Mouse (Mus musculus): Measurements from ENCODE around the gene Clasp2.
A peak's percentile ranks its signal among the peaks of the same experiment; 100 is the strongest.

Gene Clasp2

GRCm38 (mm10) chr9:113932100-113932470 lies 190.8 kb downstream of the Clasp2 start:
- Histone ChIP-seq H3K4me1 (replicated peaks; ENCODE audit: low read depth, low read length) (peaks cover 58% of the 10 kb centered on the region), H3K27me3 (ENCODE audit: insufficient read depth, low read length) (0 out of 2 replicates have a peak, but pooled peaks cover 5% of the 10 kb centered on the region), H3K36me3 (ENCODE audit: insufficient read depth, low read length) (peaks cover 9% of the 10 kb centered on the region; the same call in 1 of the 2 replicates), H3K4me3 (replicated peaks; ENCODE audit: low read length) (peak overlapping the region; percentile 93), H3K9me3 (ENCODE audit: low read length) (no peaks in the 10 kb centered on the region)
- TF ChIP-seq NANOG (IDR thresholded peaks at IDR 0.05; ENCODE audit: borderline replicate concordance, low read length) (no peak), CTCF (conservative IDR thresholded peaks at IDR 0.05; ENCODE audit: low read length) (no peak), POU5F1 (IDR thresholded peaks at IDR 0.05; ENCODE audit: borderline replicate concordance, low read length) (no peak)

GRCm38 (mm10) chr9:113932501-113932900 lies 191.2 kb downstream of the Clasp2 start:
- Histone ChIP-seq H3K4me3 (replicated peaks; ENCODE audit: low read length) (peak overlapping the region; percentile 93), H3K4me1 (replicated peaks; ENCODE audit: low read depth, low read length) (peaks cover 61% of the 10 kb centered on the region), H3K27me3 (ENCODE audit: insufficient read depth, low read length) (0 out of 2 replicates have a peak, but pooled peaks cover 1% of the 10 kb centered on the region), H3K36me3 (ENCODE audit: insufficient read depth, low read length) (peaks cover 9% of the 10 kb centered on the region; the same call in 1 of the 2 replicates), H3K9me3 (ENCODE audit: low read length) (no peaks in the 10 kb centered on the region)
- TF ChIP-seq NANOG (IDR thresholded peaks at IDR 0.05; ENCODE audit: borderline replicate concordance, low read length), result no peak
- no peak for TF ChIP-seq CTCF (conservative IDR thresholded peaks at IDR 0.05; ENCODE audit: low read length)
- no peak for TF ChIP-seq POU5F1 (IDR thresholded peaks at IDR 0.05; ENCODE audit: borderline replicate concordance, low read length)

- H3K4me3 ChIP-seq (replicated peaks; ENCODE audit: low read length), result no peak overlapping the region
- no peak for TF ChIP-seq POU5F1 (IDR thresholded peaks at IDR 0.05; ENCODE audit: borderline replicate concordance, low read length)
- no peak for TF ChIP-seq NANOG (IDR thresholded peaks at IDR 0.05; ENCODE audit: borderline replicate concordance, low read length)
- TF ChIP-seq CTCF (conservative IDR thresholded peaks at IDR 0.05; ENCODE audit: low read length), result no peak
- peaks cover 79% of the 10 kb centered on the region for H3K4me1 ChIP-seq (replicated peaks; ENCODE audit: low read depth, low read length)
- H3K9me3 ChIP-seq (ENCODE audit: low read length), result no peaks in the 10 kb centered on the region
- no peaks in the 10 kb centered on the region for H3K27me3 ChIP-seq (ENCODE audit: insufficient read depth, low read length)
- peaks cover 27% of the 10 kb centered on the region for H3K36me3 ChIP-seq (ENCODE audit: insufficient read depth, low read length)
These were observed 194.4 kb downstream of the Clasp2 start for GRCm38 (mm10) chr9:113935638-113936037.

GRCm38 (mm10) chr9:113939063-113939850 lies 198.0 kb downstream of the Clasp2 start:
- no peaks in the 10 kb centered on the region for H3K27me3 ChIP-seq (ENCODE audit: insufficient read depth, low read length)
- no peaks in the 10 kb centered on the region for H3K9me3 ChIP-seq (ENCODE audit: low read length)
- H3K4me1 ChIP-seq (replicated peaks; ENCODE audit: low read depth, low read length), result peaks cover 85% of the 10 kb centered on the region
- TF ChIP-seq CTCF (conservative IDR thresholded peaks at IDR 0.05; ENCODE audit: low read length) (no peak), POU5F1 (IDR thresholded peaks at IDR 0.05; ENCODE audit: borderline replicate concordance, low read length) (no peak), NANOG (IDR thresholded peaks at IDR 0.05; ENCODE audit: borderline replicate concordance, low read length) (no peak)
- no peak overlapping the region for H3K4me3 ChIP-seq (replicated peaks; ENCODE audit: low read length)
- peaks cover 29% of the 10 kb centered on the region for H3K36me3 ChIP-seq (ENCODE audit: insufficient read depth, low read length)

- peaks cover 47% of the 10 kb centered on the region for H3K36me3 ChIP-seq (ENCODE audit: insufficient read depth, low read length)
- TF ChIP-seq CTCF (conservative IDR thresholded peaks at IDR 0.05; ENCODE audit: low read length) (no peak), NANOG (IDR thresholded peaks at IDR 0.05; ENCODE audit: borderline replicate concordance, low read length) (no peak), POU5F1 (IDR thresholded peaks at IDR 0.05; ENCODE audit: borderline replicate concordance, low read length) (no peak)
- H3K4me1 ChIP-seq (replicated peaks; ENCODE audit: low read depth, low read length), result peaks cover 72% of the 10 kb centered on the region
- H3K9me3 ChIP-seq (ENCODE audit: low read length), result no peaks in the 10 kb centered on the region
- no peaks in the 10 kb centered on the region for H3K27me3 ChIP-seq (ENCODE audit: insufficient read depth, low read length)
- no peak overlapping the region for H3K4me3 ChIP-seq (replicated peaks; ENCODE audit: low read length)
These were observed 200.0 kb downstream of the Clasp2 start for GRCm38 (mm10) chr9:113941103-113941805.

GRCm38 (mm10) chr9:113943372-113943771 lies 202.1 kb downstream of the Clasp2 start:
- peaks cover 53% of the 10 kb centered on the region for H3K36me3 ChIP-seq (ENCODE audit: insufficient read depth, low read length)
- peaks cover 69% of the 10 kb centered on the region for H3K4me1 ChIP-seq (replicated peaks; ENCODE audit: low read depth, low read length)
- TF ChIP-seq NANOG (IDR thresholded peaks at IDR 0.05; ENCODE audit: borderline replicate concordance, low read length), result no peak
- no peak overlapping the region for H3K4me3 ChIP-seq (replicated peaks; ENCODE audit: low read length)
- H3K9me3 ChIP-seq (ENCODE audit: low read length), result no peaks in the 10 kb centered on the region
- no peaks in the 10 kb centered on the region for H3K27me3 ChIP-seq (ENCODE audit: insufficient read depth, low read length)

GRCm38 (mm10) chr9:113947216-113947615 lies 205.9 kb downstream of the Clasp2 start:
- Histone ChIP-seq H3K36me3 (ENCODE audit: insufficient read depth, low read length) (peaks cover 78% of the 10 kb centered on the region), H3K27me3 (ENCODE audit: insufficient read depth, low read length) (no peaks in the 10 kb centered on the region), H3K4me3 (replicated peaks; ENCODE audit: low read length) (no peak overlapping the region), H3K9me3 (ENCODE audit: low read length) (no peaks in the 10 kb centered on the region), H3K4me1 (replicated peaks; ENCODE audit: low read depth, low read length) (peaks cover 35% of the 10 kb centered on the region)
- TF ChIP-seq NANOG (IDR thresholded peaks at IDR 0.05; ENCODE audit: borderline replicate concordance, low read length) (peak; percentile 6; the same call in 1 of the 2 replicates), CTCF (conservative IDR thresholded peaks at IDR 0.05; ENCODE audit: low read length) (no peak), POU5F1 (IDR thresholded peaks at IDR 0.05; ENCODE audit: borderline replicate concordance, low read length) (no peak)

GRCm38 (mm10) chr9:113957777-113958176 lies 216.5 kb downstream of the Clasp2 start:
- H3K9me3 ChIP-seq (ENCODE audit: low read length), result no peaks in the 10 kb centered on the region
- no peaks in the 10 kb centered on the region for H3K27me3 ChIP-seq (ENCODE audit: insufficient read depth, low read length)
- peaks cover 95% of the 10 kb centered on the region for H3K36me3 ChIP-seq (ENCODE audit: insufficient read depth, low read length)
- no peaks in the 10 kb centered on the region for H3K4me1 ChIP-seq (replicated peaks; ENCODE audit: low read depth, low read length)
- no peak overlapping the region for H3K4me3 ChIP-seq (replicated peaks; ENCODE audit: low read length)
- TF ChIP-seq POU5F1 (IDR thresholded peaks at IDR 0.05; ENCODE audit: borderline replicate concordance, low read length) (no peak), CTCF (conservative IDR thresholded peaks at IDR 0.05; ENCODE audit: low read length) (no peak), NANOG (IDR thresholded peaks at IDR 0.05; ENCODE audit: borderline replicate concordance, low read length) (no peak)
